Mouse (Mus musculus): ENCODE measurements around the gene Pdzk1.

GRCm38 (mm10) chr3:96883690-96884089 lies 54.6 kb downstream of the Pdzk1 start:
- TF ChIP-seq EP300 (IDR thresholded peaks at IDR 0.05; ENCODE audit: low read depth in 1 of 2, low read length in 2 of 2) (no peak), TCF12 (IDR thresholded peaks at IDR 0.05; ENCODE audit: low read depth, low read length) (no peak), POLR2A (IDR thresholded peaks at IDR 0.05; ENCODE audit: control insufficient read depth in 1 of 2, insufficient read depth in 1 of 2, low read depth in 1 of 2, low read length in 2 of 2, poor library complexity in 1 of 2) (no peak), SMC3 (IDR thresholded peaks at IDR 0.05; ENCODE audit: low read depth, low read length) (no peak), ZKSCAN1 (IDR thresholded peaks at IDR 0.05; ENCODE audit: low read depth, low read length) (no peak), USF1 (IDR thresholded peaks at IDR 0.05; ENCODE audit: low read depth, low read length) (no peak), HCFC1 (IDR thresholded peaks at IDR 0.05; ENCODE audit: low read depth, low read length) (no peak), TBP (IDR thresholded peaks at IDR 0.05; ENCODE audit: low read depth, low read length) (no peak), CTCF (IDR thresholded peaks at IDR 0.05 in 2 of 3, conservative IDR thresholded peaks at IDR 0.05 in 1 of 3; ENCODE audit: control insufficient read depth in 1 of 3, insufficient read depth in 1 of 3, low read depth in 2 of 3, low read length in 3 of 3, poor library complexity in 1 of 3, severe bottlenecking in 1 of 3) (no peak), MXI1 (IDR thresholded peaks at IDR 0.05; ENCODE audit: low read depth, low read length) (no peak), MAX (IDR thresholded peaks at IDR 0.05; ENCODE audit: low read length) (no peak), ELF1 (IDR thresholded peaks at IDR 0.05; ENCODE audit: low read depth, low read length) (no peak)
